Mouse (Mus musculus): Measurements from ENCODE around the gene P2rx5. TPM values are rescaled to one million over a fixed set of nuclear protein-coding genes. Genes with fewer than 3 reads are reported as not detected.

Gene P2rx5
- total RNA-seq (2023), result under 1 TPM; 0.43 to 0.55 TPM

DNA sequence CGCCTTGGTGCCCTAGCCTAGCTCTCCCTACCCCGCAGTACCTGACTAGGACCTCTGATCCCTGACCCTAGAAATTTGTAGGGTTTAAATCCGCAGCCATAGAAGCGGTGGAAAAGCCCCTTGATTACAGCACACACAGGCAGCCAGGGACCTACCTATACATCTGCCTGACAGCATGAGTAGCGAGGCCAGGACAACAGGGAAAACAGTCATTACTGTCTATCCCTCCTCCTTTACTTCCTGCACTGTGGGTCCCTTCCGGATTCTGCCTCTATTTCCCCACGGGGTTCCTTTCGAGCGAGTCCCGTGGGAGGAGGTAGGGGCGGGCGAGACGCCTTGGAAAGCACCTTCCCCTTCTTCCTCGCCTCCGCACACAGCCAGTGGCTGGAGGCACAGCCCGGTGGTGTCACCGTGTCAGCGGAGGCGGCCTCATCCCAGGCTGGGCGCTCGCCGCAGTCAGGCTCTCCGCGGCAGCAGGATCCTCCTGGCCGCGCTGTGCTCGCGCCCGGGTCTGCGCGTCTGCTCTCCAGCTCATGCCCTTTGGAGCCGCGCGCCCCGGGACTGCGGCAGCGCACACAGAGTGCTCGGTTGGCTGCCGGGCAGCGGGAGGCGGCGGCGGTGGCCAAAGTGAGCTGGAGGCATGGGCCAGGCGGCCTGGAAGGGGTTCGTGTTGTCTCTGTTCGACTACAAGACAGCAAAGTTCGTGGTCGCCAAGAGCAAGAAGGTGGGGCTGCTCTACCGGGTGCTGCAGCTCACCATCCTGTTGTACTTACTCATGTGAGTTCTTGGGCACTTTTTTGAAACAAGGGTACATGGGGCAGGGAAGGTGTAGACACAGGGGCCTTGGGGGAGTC lies at the start of gene P2rx5:
Gene P2rx5 (plus strand): TSS at position 465 of the 854 bp plus-strand sequence.

GRCm38 (mm10) chr11:73137591-73138501 lies 22.4 kb upstream of the P2rx5 start, which contains the start of gene Haspin:
TSS of gene Haspin (minus strand) at chr11:73138294.

DNA sequence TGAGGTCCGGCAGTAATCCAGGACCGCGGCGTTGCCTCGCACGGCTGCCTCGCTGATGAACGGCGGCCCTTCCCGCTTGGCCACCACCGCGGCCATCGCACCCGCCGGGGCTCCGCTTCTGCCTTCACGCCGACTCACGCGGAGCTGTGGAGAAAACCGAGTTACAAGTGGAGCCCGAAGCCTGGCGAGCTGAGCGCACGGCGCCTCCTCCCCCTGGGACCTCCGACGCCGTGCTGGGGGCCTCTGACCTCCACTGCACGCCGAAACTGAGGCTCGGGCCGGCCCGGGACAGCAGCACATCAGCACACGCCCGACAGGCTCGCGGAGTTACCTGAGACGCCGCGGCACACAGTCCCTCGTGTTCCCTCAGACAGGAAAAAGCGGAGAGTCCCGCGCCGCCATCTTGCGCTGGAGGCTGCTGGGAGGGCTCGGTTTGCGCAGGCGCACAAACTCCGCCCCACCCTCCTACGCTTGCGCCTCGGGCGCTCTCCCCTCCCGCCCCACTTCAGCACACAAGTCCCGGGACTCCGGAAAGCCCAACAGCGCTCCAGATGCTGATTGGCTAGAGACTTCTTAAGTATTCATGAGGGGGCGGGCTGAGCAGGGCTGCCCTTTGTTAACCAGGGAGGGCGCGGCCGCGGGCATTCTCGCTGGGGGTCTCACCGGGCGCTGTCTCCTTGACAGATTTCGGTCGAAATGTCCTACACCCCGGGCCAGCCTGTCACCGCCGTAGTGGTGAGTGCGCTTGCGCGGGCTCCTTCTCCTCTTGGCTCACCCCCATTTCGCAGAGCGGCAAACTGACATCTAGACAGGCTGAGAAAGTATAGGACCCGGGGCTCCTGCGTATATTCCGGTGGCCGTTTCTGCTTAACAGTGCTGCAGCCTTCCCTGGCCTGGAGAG lies 16.6 kb downstream of the P2rx5 start, which contains the start of the genes Emc6 and Tax1bp3:
Gene Emc6 (minus strand): TSS at position 430 of the 901 bp plus-strand sequence.
Gene Tax1bp3 (plus strand): TSS at position 476 of the 901 bp plus-strand sequence.

GRCm38 (mm10) chr11:73198603-73199229 lies 38.5 kb downstream of the P2rx5 start, which contains the start of gene Ctns:
TSS of gene Ctns (minus strand) at chr11:73199042.

DNA sequence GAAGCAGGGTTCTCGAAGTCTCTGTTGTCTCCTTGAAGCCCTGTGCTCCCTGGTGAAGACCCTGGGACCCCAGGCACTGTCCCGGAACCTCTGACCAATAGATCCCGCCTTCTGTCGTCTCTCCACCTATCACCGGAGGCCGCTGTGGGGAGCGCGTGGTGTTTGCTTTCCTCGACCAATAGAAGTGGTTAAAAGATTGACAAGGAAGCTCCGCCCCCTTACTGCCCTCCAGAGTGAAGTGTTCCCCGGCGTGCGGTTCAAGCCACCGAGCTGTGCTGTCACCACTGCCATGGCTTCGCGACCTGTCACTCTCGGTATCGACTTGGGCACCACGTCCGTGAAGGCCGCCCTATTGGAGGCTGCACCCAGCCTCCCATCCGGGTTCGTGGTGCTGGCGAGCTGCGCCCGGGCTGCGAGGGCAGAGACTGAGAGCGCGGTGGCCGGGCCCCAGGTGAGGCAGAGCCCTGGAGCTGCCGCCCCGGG lies 39.0 kb downstream of the P2rx5 start, which contains the start of gene Shpk:
Gene Shpk (plus strand): TSS at position 231 of the 483 bp plus-strand sequence.

Other genes starting within 250 kb of the P2rx5 start
- gene Atp2a3, start 199.3 kb upstream of the P2rx5 start, total RNA-seq (2023), result 10 to 100 TPM; 90.0 to 95.4 TPM
- gene P2rx1, start 161.3 kb upstream of the P2rx5 start, total RNA-seq (2023), result 1 to 10 TPM; 3.9 to 4.3 TPM
- 1 to 10 TPM; 1.2 to 2.8 TPM for gene Camkk1, start 141.4 kb upstream of the P2rx5 start, total RNA-seq (2023)
- gene Ncbp3, start 112.6 kb upstream of the P2rx5 start, total RNA-seq (2023), result 10 to 100 TPM in 1 of 2 experiments, 1 to 10 TPM in 1; 9.9 to 13.7 TPM
- gene Itgae, start 69.8 kb upstream of the P2rx5 start, total RNA-seq (2023), result under 1 TPM; 0.97 TPM
- 1 to 10 TPM; 2.5 to 3.4 TPM for gene Haspin, start 22.1 kb upstream of the P2rx5 start, total RNA-seq (2023)
- 10 to 100 TPM; 40.3 to 46.2 TPM for gene Emc6, start 16.6 kb downstream of the P2rx5 start, total RNA-seq (2023)
- gene Tax1bp3, start 16.7 kb downstream of the P2rx5 start, total RNA-seq (2023), result 10 to 100 TPM; 37.6 to 42.0 TPM
- 10 to 100 TPM; 31.8 to 33.1 TPM for gene Ctns, start 38.6 kb downstream of the P2rx5 start, total RNA-seq (2023)
- gene Shpk, start 39.0 kb downstream of the P2rx5 start, total RNA-seq (2023), result 1 to 10 TPM; 2.5 to 3.8 TPM
- gene Trpv1, start 73.9 kb downstream of the P2rx5 start, total RNA-seq (2023), result not detected
- not detected for gene Trpv3, start 107.0 kb downstream of the P2rx5 start, total RNA-seq (2023)
- 10 to 100 TPM; 11.5 to 11.6 TPM for gene Aspa, start 169.2 kb downstream of the P2rx5 start, total RNA-seq (2023)
- not detected for gene Gm49340, start 169.3 kb downstream of the P2rx5 start, total RNA-seq (2023)
- gene Spata22, start 169.3 kb downstream of the P2rx5 start, total RNA-seq (2023), result not detected
- gene Olfr20, start 190.4 kb downstream of the P2rx5 start, total RNA-seq (2023), result not detected
- gene Olfr376, start 210.8 kb downstream of the P2rx5 start, total RNA-seq (2023), result not detected
- not detected for gene Olfr1, start 239.2 kb downstream of the P2rx5 start, total RNA-seq (2023)

Measured in monocyte, adult 59 days (primary cell).